Mouse (Mus musculus) cerebellum, adult 2 months (tissue): ENCODE results near the gene Cckar.

Experiments
- CTCF ChIP-seq: fragments of 200-500 bp; IDR thresholded peaks from 2 replicates; pipeline ENCODE4 v1.5.1; 2011; ENCODE audit warnings: low read depth, mild to moderate bottlenecking, control low read depth, low read length, moderate library complexity, borderline replicate concordance; ENCODE audit not compliant: insufficient read depth
- POLR2A ChIP-seq: fragments of 200-500 bp; IDR thresholded peaks from 2 replicates; pipeline ENCODE4 v1.6.1; 2011; ENCODE audit warnings: low read length, control low read depth, borderline replicate concordance; ENCODE audit not compliant: insufficient read depth

- TF ChIP-seq CTCF (no peak), POLR2A (no peak)
Observed at GRCm38 (mm10) chr5:53716462-53716861, 9.0 kb upstream of the Cckar start.
